Mouse (Mus musculus) lung, postnatal 25 days (tissue): ENCODE results near the gene Sdhd.

Source experiments
- DNase-seq: peaks from one replicate; pipeline ENCODE4 v3.0.0; 2022; ENCODE audit warnings: low spot score

Gene Sdhd

DNA sequence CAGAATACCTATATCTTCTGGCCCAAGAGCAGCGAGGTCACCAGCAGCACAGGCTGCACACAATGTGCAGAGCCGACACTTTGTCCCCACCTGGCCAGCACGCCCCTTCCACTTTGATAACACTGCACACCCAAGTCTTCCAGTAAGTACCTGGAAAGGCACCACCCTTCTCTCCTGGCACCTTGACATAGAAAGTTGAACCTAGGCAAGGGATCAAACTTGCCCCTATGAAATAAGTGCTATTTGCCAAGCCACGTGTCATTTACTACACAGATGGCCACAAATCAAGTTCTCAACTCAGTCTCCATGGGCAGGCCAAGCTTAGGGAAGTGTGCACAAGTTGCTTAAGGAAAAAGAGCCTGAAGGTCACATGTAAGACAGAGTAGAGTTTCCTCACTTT, 16.7 kb downstream of the Sdhd start:
- DNase-seq = no peak

- no peak for DNase-seq
Measured at GRCm38 (mm10) chr9:50585145-50585818, 18.3 kb downstream of the Sdhd start.

DNA sequence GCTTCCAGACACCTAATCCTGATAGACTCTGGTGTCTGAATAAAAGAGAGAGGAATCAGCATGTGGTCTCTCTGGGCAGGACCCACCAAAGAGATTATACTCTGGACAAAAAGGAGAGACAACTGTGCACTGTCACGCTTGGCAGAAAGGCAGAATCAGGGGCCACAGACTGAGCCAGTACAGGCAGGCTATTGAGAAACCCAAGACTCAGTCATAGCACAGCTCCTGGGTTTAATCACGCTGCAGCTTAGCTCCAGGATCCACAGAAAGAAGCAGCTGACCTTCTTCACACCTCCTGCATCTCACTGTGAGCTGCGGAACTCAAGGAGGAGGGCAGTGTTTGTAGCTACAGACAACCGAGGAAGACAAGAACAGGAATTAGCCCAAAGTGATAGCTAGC, 23.2 kb downstream of the Sdhd start:
- DNase-seq = no peak

DNA sequence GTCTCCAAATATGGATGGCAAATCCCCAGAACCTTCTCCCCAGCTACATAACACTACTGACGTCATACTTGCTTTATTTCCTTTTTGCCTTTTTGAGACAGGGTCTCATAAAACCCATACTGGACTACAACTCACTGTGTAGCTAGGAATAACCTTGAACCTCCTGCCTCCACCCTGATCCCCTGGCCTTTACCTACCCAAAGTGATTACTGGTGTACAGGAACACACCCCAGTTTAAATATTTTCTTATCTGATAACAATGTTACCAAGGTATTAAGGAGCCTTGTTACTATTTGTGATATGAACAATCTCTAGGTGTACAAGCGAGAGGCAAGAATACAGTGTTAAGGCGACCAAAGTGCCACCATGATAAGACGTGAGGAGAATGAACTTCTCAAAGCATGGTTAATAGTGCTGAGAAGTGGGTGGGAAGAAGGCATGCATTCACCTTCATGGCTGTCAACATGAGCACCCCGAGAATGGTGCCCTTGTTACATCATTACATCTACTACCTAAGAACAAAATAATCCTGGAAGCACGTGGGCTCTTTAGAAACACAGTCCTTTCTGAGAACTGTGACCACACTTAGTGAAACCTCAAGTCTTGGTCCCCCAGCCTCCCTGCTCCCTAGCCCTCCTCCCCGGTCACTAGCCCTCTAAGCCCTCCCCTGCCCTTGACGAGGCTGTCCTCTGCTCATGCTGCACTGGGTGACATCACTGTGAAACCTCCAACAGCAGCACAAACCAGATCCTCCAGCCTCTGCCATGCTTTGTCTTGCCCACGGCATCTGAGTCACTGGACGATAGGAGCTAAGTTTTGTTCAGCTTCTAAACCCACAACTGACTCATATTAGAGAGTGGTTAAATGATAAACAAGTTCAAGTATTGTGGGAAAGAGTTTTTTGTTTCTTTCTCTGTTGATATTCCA, 33.8 kb downstream of the Sdhd start:
- DNase-seq = no peak

- no peak for DNase-seq
Measured at GRCm38 (mm10) chr9:50567881-50568280, 35.7 kb downstream of the Sdhd start.

DNA sequence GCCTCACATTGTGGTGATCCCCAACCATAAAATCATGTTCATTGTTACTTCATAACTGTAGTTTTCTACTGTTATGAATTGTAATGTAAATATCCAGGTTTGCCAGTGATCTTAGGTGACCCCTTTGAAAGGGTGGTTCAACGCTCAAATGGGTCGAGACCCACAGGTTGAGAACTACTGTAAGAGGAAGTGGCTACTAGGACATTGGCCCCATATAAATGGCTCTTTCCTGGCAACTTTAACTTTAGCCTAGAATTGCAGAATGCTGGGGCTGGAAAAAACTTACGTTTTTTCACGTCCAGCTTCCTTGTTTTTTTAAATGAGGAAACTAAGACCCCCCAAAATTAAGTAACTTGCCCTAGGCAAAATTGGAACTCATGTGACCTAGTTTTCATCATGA, 36.2 kb downstream of the Sdhd start:
- DNase-seq = peak; percentile 14

DNA sequence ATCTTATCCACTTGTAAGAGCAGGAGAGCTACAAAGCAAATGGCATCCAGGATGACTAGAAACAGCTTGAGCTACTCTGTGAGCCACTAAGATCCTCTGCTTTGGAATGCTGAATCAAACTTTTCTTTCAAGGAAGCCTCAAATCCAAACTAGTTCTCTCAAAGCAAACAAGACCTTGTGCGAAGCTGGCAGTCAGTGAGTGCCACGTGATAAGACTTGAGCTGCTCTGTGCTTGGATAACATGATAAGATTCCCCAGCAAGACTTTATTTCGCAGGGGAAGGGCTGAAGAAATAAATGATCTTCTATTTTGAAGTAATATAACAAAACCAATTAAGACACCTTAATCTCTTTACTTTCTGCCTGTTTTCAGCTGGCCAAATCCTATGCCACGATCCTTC, 37.7 kb downstream of the Sdhd start:
- DNase-seq = no peak

- peak; percentile 16 for DNase-seq
Measured at GRCm38 (mm10) chr9:50565173-50565572, 38.4 kb downstream of the Sdhd start.

DNA sequence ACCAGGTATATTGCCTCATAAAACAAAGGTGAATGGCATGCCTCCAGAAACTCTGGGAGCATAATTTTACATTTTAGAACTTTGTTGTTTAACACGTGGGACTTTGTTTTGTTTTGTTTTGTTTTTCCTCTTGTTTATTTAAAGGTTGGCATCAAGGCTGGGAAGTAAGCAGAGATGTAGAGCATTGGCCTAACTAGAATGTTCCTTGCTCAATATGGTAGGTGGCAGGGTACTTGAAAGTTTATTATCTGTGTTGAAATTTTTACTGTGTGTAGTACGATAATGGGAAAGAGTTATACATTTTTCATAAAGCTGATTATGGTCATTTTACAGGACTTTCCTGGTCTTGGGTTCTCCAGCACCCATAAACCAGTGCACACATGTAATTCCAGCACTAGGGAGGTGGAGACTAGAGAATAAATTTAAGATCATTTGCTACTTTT, 41.7 kb downstream of the Sdhd start:
- DNase-seq = no peak

DNA sequence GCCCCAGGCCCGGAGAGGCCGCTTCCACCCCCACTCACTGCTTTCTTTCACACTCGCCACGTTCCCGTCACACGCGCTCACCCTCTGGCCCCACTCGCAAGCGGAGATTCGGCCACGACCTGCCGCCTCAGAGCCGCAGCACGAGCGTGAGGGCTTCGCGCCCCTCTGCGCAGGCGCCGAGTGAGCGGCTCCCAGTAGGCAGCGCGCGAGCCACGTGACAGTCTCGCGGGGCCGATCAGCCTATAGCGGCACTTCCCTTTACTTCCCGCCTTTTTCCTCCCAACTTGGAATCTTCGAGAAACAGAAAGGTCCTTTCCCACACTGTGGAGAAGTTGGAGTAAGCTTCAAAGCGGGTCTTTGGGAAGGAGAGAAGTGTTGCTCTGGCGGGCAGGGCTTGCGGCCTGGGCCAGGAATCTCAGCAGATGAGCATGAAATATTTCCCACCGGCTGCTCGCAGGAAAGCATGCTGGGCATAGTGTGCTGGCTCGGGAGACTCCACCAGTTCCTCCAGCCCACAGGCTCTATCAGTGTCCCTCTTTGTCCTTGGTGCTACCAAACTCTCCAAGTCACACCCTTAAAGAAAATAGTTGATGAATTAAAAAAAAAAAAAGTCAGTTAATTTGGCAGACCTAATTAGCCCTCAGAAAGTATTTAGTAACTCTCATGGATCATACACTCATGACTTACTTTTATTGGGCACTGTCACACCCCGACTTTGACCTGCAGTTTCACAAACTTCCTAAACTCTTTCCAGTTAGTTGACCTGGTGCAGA, 42.3 kb downstream of the Sdhd start, which contains the start of gene Tex12:
Tex12 (minus strand) TSS at position 181 of the 773 bp plus-strand sequence.
- DNase-seq = no peak

GRCm38 (mm10) chr9:50555094-50555446, 48.5 kb downstream of the Sdhd start, which contains the start of gene Bco2:
Gene Bco2, minus strand, starts transcription at chr9:50555181.
- no peak for DNase-seq

GRCm38 (mm10) chr9:50554241-50555093, 49.1 kb downstream of the Sdhd start, which contains the start of gene Il18:
Gene Il18, plus strand, starts transcription at chr9:50554827.
- DNase-seq = peak; percentile 45

GRCm38 (mm10) chr9:50553547-50553946, 50.1 kb downstream of the Sdhd start:
- DNase-seq = no peak

DNA sequence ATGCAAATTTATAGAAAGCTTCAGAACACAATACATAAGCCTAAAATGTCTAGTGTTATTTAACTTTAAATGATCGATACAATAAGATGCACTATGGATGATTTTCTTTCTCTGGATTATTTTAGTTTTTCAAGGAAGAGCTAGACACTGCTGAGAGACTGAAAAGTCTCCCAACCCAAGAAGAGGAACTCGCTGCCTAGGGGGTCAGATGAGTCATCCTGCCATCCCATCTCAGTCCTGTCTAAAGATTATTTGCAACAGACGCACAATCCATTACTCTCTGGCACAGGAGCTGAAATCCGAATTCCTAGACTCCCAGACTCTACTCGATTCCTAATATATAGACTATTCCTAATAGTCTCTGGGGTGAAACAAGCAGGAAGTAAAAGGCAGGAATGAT, 51.4 kb downstream of the Sdhd start:
- no peak for DNase-seq

DNA sequence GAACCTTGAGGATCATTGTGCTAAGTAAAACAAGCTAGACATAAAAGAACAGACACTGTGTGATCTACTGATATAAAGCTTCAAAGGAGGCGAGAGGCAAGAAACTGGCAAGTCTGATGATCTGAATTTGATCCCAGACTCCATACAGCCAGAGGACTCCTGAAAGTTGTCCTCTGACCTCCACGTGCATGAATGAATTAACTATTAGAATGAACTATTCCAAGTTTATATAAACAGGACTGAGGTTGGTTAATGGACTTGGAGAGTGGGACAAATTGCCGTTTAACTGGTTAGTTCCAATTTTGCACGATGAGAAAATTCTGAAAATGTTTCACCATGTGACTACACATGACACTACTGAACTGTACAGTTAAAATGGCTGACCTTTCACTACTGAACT, 54.7 kb downstream of the Sdhd start:
- DNase-seq = no peak

- no peak for DNase-seq
Measured at GRCm38 (mm10) chr9:50547859-50548478, 55.6 kb downstream of the Sdhd start.
